Mouse (Mus musculus) retina, adult 2 months (tissue): Measurements from ENCODE around the gene Gnb2.

Experiments
- DNase-seq: peaks from one replicate; pipeline ENCODE4 v3.0.0-alpha.2; 2012; ENCODE audit warnings: low read depth, low spot score

The Gnb2 gene

GRCm38 (mm10) chr5:137519691-137520550, 13.4 kb downstream of the Gnb2 start:
- DNase-seq = no peak

- no peak for DNase-seq
Observed at GRCm38 (mm10) chr5:137518436-137518835, 14.9 kb downstream of the Gnb2 start, which contains the start of gene Gigyf1. Gigyf1 (plus strand) TSS chr5:137518548.

- no peak for DNase-seq
Observed at GRCm38 (mm10) chr5:137514811-137515210, 18.5 kb downstream of the Gnb2 start.

- no peak for DNase-seq
Observed at GRCm38 (mm10) chr5:137513951-137514721, 19.2 kb downstream of the Gnb2 start.

GRCm38 (mm10) chr5:137512847-137513794, 20.2 kb downstream of the Gnb2 start:
- no peak for DNase-seq

- no peak for DNase-seq
Observed at GRCm38 (mm10) chr5:137511706-137512105, 21.6 kb downstream of the Gnb2 start.

- DNase-seq = no peak
Observed at GRCm38 (mm10) chr5:137510573-137511390, 22.5 kb downstream of the Gnb2 start.

- peak; percentile 37 for DNase-seq
Observed at GRCm38 (mm10) chr5:137510014-137510501, 23.3 kb downstream of the Gnb2 start.

GRCm38 (mm10) chr5:137504041-137504440, 29.3 kb downstream of the Gnb2 start:
- DNase-seq = no peak

- DNase-seq = no peak
Observed at GRCm38 (mm10) chr5:137502667-137503110, 30.6 kb downstream of the Gnb2 start.

GRCm38 (mm10) chr5:137501709-137502666, 31.3 kb downstream of the Gnb2 start, which contains the start of gene Pop7:
Pop7 (minus strand) TSS chr5:137502518.
- DNase-seq = peak; percentile 100

GRCm38 (mm10) chr5:137500186-137500585, 33.1 kb downstream of the Gnb2 start:
- no peak for DNase-seq

GRCm38 (mm10) chr5:137493831-137494230, 39.5 kb downstream of the Gnb2 start:
- DNase-seq = no peak

GRCm38 (mm10) chr5:137491559-137491958, 41.8 kb downstream of the Gnb2 start:
- no peak for DNase-seq

GRCm38 (mm10) chr5:137487616-137488015, 45.7 kb downstream of the Gnb2 start:
- DNase-seq = no peak

- no peak for DNase-seq
Observed at GRCm38 (mm10) chr5:137485851-137486155, 47.5 kb downstream of the Gnb2 start.

GRCm38 (mm10) chr5:137485071-137485850, 48.0 kb downstream of the Gnb2 start:
- no peak for DNase-seq

- no peak for DNase-seq
Observed at GRCm38 (mm10) chr5:137481897-137482296, 51.4 kb downstream of the Gnb2 start.
